Mouse (Mus musculus): Measurements from ENCODE around the gene Mthfd2.

DNA sequence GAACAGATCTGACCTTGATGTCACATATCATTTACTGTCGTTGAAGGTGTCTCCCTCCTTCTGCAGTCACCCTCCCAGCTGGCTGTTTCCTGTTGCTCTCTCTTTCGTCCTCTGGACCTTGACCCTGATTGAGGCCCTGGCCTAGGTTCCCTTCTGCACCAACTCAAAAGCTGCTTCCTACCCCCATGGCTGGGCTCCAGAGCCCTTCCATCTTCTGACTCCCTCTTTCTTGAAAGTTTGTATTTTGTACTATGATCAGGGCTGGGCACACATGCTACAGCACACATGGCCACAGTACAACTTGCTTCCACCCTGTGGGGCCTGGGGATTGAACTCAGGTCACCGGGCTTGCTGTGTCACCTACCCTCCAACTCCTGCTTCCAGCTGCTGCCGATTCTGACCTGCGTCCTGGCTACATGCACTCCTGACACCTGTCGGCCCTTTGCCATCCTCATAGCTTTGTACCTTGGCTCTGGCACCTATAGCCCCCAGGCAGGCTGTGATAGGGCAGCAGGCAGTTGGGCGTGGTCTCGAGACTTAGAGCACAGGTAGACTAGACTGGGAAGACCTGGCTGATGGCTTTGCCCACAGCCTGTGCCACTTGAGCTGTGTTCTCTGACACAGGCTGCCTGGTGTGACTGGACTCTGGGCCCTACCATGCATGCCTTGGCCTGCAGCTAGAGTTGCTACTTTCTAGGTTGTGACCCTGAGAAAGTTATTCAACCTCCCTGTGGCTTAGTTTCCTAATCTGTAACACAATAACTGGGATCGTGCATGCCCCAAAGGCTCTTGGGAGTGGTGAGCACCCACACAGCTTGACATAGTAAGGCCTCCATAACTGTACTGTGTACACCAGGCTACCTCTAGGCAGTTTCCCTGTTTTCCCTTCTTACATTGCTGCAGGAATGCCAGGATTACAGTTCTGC is 29.4 kb upstream of the Mthfd2 start:
- TF ChIP-seq CTCF (IDR thresholded peaks at IDR 0.05; ENCODE audit: low read depth) (no peak), EP300 (IDR thresholded peaks at IDR 0.05; ENCODE audit: low read depth) (no peak)
